Mouse (Mus musculus) cerebellum, adult 2 months (tissue): Measurements from ENCODE around the gene Ptpn4.

Experiments used
- CTCF ChIP-seq: fragments of 200-500 bp; IDR thresholded peaks from 2 replicates; pipeline ENCODE4 v1.5.1; 2011; ENCODE audit warnings: low read depth, mild to moderate bottlenecking, control low read depth, low read length, moderate library complexity, borderline replicate concordance; ENCODE audit not compliant: insufficient read depth
- POLR2A ChIP-seq: fragments of 200-500 bp; IDR thresholded peaks from 2 replicates; pipeline ENCODE4 v1.6.1; 2011; ENCODE audit warnings: low read length, control low read depth, borderline replicate concordance; ENCODE audit not compliant: insufficient read depth

GRCm38 (mm10) chr1:119807707-119808106 is 29.7 kb downstream of the Ptpn4 start:
- TF ChIP-seq CTCF (no peak), POLR2A (no peak)
